Mouse (Mus musculus): ENCODE results near the gene Brix1.

- no peak for TF ChIP-seq CTCF (IDR thresholded peaks at IDR 0.05; ENCODE audit: insufficient read depth, low read length)
- no peak for TF ChIP-seq POLR2A (IDR thresholded peaks at IDR 0.05; ENCODE audit: borderline replicate concordance, extremely low read depth, low read depth, low read length)
These were observed 45.6 kb upstream of the Brix1 start for GRCm38 (mm10) chr15:10531352-10531751.

All from lung, adult 2 months (tissue).